Mouse (Mus musculus) macrophage (primary cell): Measurements from ENCODE around the gene Pcdh19. TPM values are rescaled to one million over a fixed set of nuclear protein-coding genes. Genes with fewer than 3 reads are reported as not detected.

ENCODE experiments used
- H3K27ac ChIP-seq: fragments of 350-480 bp; formaldehyde crosslinking; 2 replicates; pipeline ENCODE4 v1.9.0; 2021
- H3K36me3 ChIP-seq: fragments of 350-480 bp; formaldehyde crosslinking; 2 replicates; pipeline ENCODE4 v1.9.0; 2021; ENCODE audit errors: inconsistent target
- H3K4me3 ChIP-seq: fragments of 350-480 bp; formaldehyde crosslinking; 2 replicates; pipeline ENCODE4 v1.9.0; 2021; ENCODE audit errors: inconsistent target
- H3K79me2 ChIP-seq: fragments of 350-480 bp; formaldehyde crosslinking; 2 replicates; pipeline ENCODE4 v1.9.0; 2021; ENCODE audit errors: inconsistent target
- WGBS: methylation state at CpG from one replicate; pipeline ENCODE4 v1.1.7; 2026; ENCODE audit warnings: inconsistent platforms; ENCODE audit not compliant: missing documents; 5-methylcytosine and 5-hydroxymethylcytosine counted together
- polyA plus RNA-seq: library from polyadenylated mRNA; stranded (reverse); fragments of 250-400 nt; gene quantifications from 3 replicates; pipeline ENCODE4 v1.2.4, GENCODE M21; 2018; ENCODE audit warnings: inconsistent platforms

Gene Pcdh19
- polyA plus RNA-seq, 1 experiment from 2014 or later: not detected

- Histone ChIP-seq H3K36me3 (no peaks in the 10 kb centered on the region), H3K4me3 (no peak overlapping the region), H3K79me2 (no peaks in the 10 kb centered on the region), H3K27ac (no peak overlapping the region)
- 18% methylated on average over 23 of the region's 37 CpGs for WGBS
These were observed 1.1 kb downstream of the Pcdh19 start for GRCm38 (mm10) chrX:133687666-133688151.

GRCm38 (mm10) chrX:133686533-133687311, 2.1 kb downstream of the Pcdh19 start:
- no peaks in the 10 kb centered on the region for H3K36me3 ChIP-seq
- no peaks in the 10 kb centered on the region for H3K79me2 ChIP-seq
- 25% methylated on average over 54 of the region's 55 CpGs for WGBS
- H3K4me3 ChIP-seq: no peak overlapping the region
- no peak overlapping the region for H3K27ac ChIP-seq

DNA sequence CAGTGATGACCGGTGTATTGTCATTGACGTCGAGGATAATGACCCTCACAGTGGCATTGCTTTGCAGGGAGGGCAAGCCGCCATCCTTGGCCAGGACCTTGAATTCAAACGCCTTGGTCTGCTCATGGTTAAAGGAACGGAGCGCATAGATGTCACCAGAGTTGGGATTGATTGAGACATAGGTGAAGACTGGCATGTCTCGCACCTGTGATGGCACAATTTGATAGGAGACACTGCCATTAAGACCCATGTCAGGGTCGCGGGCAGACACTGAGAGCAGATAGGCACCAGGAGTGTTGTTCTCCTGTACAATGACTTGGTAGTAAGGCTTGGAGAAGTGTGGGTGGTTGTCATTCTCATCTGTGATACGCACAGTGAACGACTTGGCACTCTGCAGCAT, 3.2 kb downstream of the Pcdh19 start:
- no peaks in the 10 kb centered on the region for H3K36me3 ChIP-seq
- no peak overlapping the region for H3K27ac ChIP-seq
- no peak overlapping the region for H3K4me3 ChIP-seq
- H3K79me2 ChIP-seq: no peaks in the 10 kb centered on the region
- 48% methylated on average over 12 of the region's 12 CpGs for WGBS

DNA sequence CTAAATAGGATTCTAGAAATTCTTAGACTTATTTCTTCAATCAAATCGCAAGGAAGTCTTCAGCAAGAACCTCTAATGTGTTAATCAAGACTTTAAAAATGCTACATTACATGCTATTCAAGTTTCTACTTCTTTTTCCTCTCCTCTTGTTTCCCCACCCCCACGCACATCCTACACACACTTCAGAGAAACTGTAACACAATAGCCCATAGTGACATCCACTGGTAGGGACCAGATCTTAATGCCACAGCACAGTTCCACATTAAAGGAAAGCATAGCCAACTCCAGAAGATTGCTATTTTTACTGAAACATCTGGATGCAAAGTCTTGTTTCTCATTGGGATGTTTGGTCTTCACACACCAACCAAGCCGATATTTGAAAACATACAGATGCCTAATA, 4.8 kb downstream of the Pcdh19 start:
- no peaks in the 10 kb centered on the region for H3K79me2 ChIP-seq
- H3K4me3 ChIP-seq: no peak overlapping the region
- no peak overlapping the region for H3K27ac ChIP-seq
- no peaks in the 10 kb centered on the region for H3K36me3 ChIP-seq
- WGBS: 50% methylated on average over 3 of the region's 3 CpGs

DNA sequence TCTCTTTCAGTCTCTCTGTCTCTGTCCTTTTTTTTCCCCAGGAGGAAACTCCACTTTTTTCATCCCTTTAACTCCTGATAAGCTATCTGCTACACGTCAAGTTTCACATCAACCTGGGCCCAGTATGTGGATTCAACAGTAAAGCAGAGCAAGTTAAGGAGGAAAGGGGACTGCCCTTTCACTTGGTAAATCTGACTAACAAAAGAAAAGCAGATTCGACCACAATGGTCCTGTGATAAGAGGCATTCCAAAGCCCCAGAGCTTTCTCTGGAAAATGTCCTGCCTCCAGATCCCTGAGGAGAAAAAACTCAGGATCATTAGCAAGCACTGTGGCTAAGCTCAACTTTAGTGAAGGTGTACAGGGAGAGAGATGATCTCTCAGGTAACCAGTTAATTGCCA, 13.7 kb downstream of the Pcdh19 start:
- no peaks in the 10 kb centered on the region for H3K79me2 ChIP-seq
- no peak overlapping the region for H3K4me3 ChIP-seq
- no peak overlapping the region for H3K27ac ChIP-seq
- 47% methylated on average over 2 of the region's 2 CpGs for WGBS
- H3K36me3 ChIP-seq: no peaks in the 10 kb centered on the region

DNA sequence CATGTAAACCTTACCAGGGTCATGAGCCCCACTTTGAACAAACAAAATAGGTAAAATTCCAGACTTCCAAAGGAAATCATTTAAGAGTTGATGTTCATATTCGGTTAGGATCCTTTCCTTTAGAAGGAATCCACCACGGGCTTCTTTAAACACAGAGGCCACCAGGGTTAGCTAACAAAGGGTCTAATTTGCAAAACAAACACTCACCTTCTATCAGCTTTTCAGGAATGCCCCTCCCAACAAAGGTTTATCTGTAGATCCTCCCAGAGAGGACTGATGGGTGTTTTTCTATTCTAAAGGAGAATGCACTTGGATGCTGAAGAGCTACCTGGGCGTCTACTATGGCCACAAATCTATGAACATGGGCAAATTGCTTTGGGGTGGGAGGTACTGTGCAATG, 15.0 kb downstream of the Pcdh19 start:
- no peak overlapping the region for H3K4me3 ChIP-seq
- WGBS: 64% methylated on average over 3 of the region's 3 CpGs
- H3K36me3 ChIP-seq: no peaks in the 10 kb centered on the region
- H3K27ac ChIP-seq: no peak overlapping the region
- no peaks in the 10 kb centered on the region for H3K79me2 ChIP-seq

DNA sequence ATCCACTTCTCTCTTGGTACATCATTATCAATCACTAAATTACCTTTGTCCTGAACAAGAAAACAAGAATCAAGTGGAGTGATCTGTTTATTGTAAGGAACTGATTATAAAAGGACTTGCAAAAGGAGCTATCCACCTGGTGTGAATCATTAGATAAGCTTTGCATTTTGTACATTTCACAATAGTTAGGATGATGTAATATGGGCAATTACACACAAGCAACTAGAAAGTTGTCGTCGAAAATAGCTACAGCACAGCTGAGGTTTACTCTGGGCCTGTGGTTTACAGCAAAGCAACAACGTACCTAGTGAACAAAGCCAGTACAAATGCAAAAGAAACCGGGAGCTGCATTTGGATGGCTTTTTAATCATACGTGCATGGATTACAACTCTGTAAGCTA, 28.7 kb downstream of the Pcdh19 start:
- Histone ChIP-seq H3K79me2 (no peaks in the 10 kb centered on the region), H3K4me3 (no peak overlapping the region), H3K27ac (no peak overlapping the region), H3K36me3 (no peaks in the 10 kb centered on the region)
- 64% methylated on average over 5 of the region's 5 CpGs for WGBS

GRCm38 (mm10) chrX:133657308-133658302, 31.2 kb downstream of the Pcdh19 start:
- no peak overlapping the region for H3K27ac ChIP-seq
- WGBS: 33% methylated on average over 8 of the region's 9 CpGs
- H3K36me3 ChIP-seq: no peaks in the 10 kb centered on the region
- no peaks in the 10 kb centered on the region for H3K79me2 ChIP-seq
- no peak overlapping the region for H3K4me3 ChIP-seq

DNA sequence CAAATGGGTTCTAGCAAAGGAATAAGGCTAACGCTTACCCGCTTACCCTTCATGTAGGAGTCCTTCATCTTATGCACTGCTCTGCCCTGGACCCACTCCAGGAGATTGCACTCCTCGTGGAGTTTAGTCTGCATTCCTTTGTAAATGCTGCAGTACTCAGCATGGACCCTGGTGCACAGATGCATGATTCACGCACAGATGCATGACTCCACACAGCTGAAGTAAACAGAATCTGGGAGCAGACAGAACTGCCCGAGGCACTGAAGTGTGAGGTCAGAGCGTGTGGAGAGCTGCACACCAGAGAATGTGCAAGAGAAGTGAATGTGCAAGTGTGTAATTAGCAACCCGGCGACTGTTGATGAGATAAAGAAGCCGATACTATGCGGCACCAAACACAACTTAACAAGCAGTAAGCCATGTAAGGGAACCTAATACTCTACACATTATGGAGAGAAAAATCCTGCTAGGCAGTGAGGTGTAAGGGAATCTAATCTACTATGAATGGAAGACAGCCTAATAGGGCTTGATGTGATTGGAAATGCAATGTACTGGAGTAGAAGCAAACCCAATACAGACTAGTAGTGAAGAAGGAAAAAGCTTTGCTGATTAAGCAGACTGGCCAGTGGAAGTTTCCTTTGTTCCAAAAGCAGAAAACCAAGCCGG, 32.8 kb downstream of the Pcdh19 start:
- 86% methylated on average over 11 of the region's 11 CpGs for WGBS
- H3K27ac ChIP-seq: no peak overlapping the region
- H3K36me3 ChIP-seq: no peaks in the 10 kb centered on the region
- no peak overlapping the region for H3K4me3 ChIP-seq
- no peaks in the 10 kb centered on the region for H3K79me2 ChIP-seq

DNA sequence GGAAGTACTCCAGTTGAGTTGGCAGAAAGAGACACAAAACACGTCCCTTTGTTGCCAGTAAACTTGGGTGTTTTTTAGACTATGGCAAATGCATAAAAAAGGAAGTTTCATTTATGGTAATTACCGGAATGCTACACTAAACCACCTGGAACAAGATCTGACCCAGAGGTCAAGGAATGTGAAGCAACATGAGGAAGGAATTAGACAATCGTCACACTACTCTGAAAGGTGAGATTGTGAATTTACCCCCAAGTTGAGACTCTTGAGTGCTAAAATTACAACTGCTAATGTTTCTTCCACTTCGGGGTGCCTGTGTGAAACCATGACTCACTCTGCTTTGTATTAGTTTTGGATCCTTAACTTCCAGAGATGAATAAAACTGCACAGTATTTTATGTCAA, 33.6 kb downstream of the Pcdh19 start:
- Histone ChIP-seq H3K27ac (no peak overlapping the region), H3K79me2 (no peaks in the 10 kb centered on the region), H3K36me3 (no peaks in the 10 kb centered on the region), H3K4me3 (no peak overlapping the region)
- WGBS: 61% methylated on average over 3 of the region's 4 CpGs

DNA sequence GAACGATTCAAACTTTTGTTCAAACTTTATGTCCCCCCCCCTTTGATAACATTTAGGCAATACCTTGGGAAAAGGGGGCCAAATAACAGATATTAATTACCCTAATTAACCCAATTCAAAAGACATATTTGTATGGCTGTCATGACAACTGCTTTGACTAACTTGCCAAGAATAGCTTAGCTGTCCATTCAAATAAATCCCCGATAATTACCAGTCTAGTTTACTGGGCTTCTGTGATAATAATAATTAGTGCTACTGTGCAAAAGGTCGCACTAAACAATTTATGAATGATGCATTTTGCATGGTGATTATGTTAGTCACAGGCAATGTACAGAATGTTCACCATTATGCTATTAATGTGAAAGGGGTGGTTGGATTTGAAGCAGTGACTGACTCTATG, 35.7 kb downstream of the Pcdh19 start:
- Histone ChIP-seq H3K4me3 (no peak overlapping the region), H3K36me3 (no peaks in the 10 kb centered on the region), H3K27ac (no peak overlapping the region), H3K79me2 (no peaks in the 10 kb centered on the region)
- 96% methylated on average over 3 of the region's 3 CpGs for WGBS

GRCm38 (mm10) chrX:133650379-133650778, 38.4 kb downstream of the Pcdh19 start:
- H3K4me3 ChIP-seq: no peak overlapping the region
- 90% methylated on average over 2 of the region's 3 CpGs for WGBS
- H3K36me3 ChIP-seq: no peaks in the 10 kb centered on the region
- H3K79me2 ChIP-seq: no peaks in the 10 kb centered on the region
- H3K27ac ChIP-seq: no peak overlapping the region

GRCm38 (mm10) chrX:133647809-133648208, 41.0 kb downstream of the Pcdh19 start:
- H3K4me3 ChIP-seq: no peak overlapping the region
- H3K27ac ChIP-seq: no peak overlapping the region
- H3K36me3 ChIP-seq: no peaks in the 10 kb centered on the region
- WGBS: 63% methylated on average over 2 of the region's 2 CpGs
- H3K79me2 ChIP-seq: no peaks in the 10 kb centered on the region

GRCm38 (mm10) chrX:133639445-133639844, 49.3 kb downstream of the Pcdh19 start:
- H3K27ac ChIP-seq: no peak overlapping the region
- H3K36me3 ChIP-seq: no peaks in the 10 kb centered on the region
- H3K4me3 ChIP-seq: no peak overlapping the region
- no peaks in the 10 kb centered on the region for H3K79me2 ChIP-seq
